Mouse (Mus musculus) forebrain, embryonic 12.5 days (tissue): ENCODE results near the gene Mfrp. TPM values are rescaled to one million over a fixed set of nuclear protein-coding genes. Genes with fewer than 3 reads are reported as not detected.

Source experiments
- ATAC-seq: fragments of 200-750 bp; cut with Nextera tagmentation; 2 replicates; pipeline ENCODE4 v1.8.0; 2017; ENCODE audit warnings: moderate TSS enrichment; ENCODE audit not compliant: low FRiP score
- H3K27ac ChIP-seq: fragments of 300-500 bp; sonication (generic); 2 replicates; pipeline ENCODE4 v1.5.1; 2016; ENCODE audit warnings: mild to moderate bottlenecking
- H3K27me3 ChIP-seq: fragments of 300-500 bp; sonication (generic); 2 replicates; pipeline ENCODE4 v1.6.1; 2016; ENCODE audit warnings: mild to moderate bottlenecking
- H3K36me3 ChIP-seq: fragments of 300-500 bp; sonication (generic); replicated peaks from 2 replicates; pipeline ENCODE4 v1.6.1; 2016; ENCODE audit warnings: mild to moderate bottlenecking
- H3K4me1 ChIP-seq: fragments of 300-500 bp; sonication (generic); 2 replicates; pipeline ENCODE4 v1.6.1; 2016
- H3K4me2 ChIP-seq: fragments of 300-500 bp; sonication (generic); 2 replicates; pipeline ENCODE4 v1.6.1; 2016; ENCODE audit warnings: mild to moderate bottlenecking, moderate library complexity
- H3K4me3 ChIP-seq: fragments of 300-500 bp; sonication (generic); replicated peaks from 2 replicates; pipeline ENCODE4 v1.5.1; 2016; ENCODE audit warnings: mild to moderate bottlenecking
- H3K9ac ChIP-seq: fragments of 300-500 bp; sonication (generic); 2 replicates; pipeline ENCODE4 v1.6.1; 2016; ENCODE audit warnings: mild to moderate bottlenecking
- H3K9me3 ChIP-seq: fragments of 300-500 bp; sonication (generic); 2 replicates; pipeline ENCODE4 v1.6.1; 2016
- WGBS: fragments of 180-500 bp; shearing (Covaris S2); methylation state at CpG from one replicate; pipeline ENCODE4 v1.1.7; 2016; 5-methylcytosine and 5-hydroxymethylcytosine counted together
- polyA plus RNA-seq: library from polyadenylated mRNA; unstranded; fragments of >200 nt; fragmentation: Nextera tagmentation; extraction: Ambion mirVana; gene quantifications from 2 replicates; pipeline ENCODE4 v1.2.1, GENCODE M21; 2016

The Mfrp gene
- polyA plus RNA-seq, 1 experiment from 2014 or later: 0.33 TPM

DNA sequence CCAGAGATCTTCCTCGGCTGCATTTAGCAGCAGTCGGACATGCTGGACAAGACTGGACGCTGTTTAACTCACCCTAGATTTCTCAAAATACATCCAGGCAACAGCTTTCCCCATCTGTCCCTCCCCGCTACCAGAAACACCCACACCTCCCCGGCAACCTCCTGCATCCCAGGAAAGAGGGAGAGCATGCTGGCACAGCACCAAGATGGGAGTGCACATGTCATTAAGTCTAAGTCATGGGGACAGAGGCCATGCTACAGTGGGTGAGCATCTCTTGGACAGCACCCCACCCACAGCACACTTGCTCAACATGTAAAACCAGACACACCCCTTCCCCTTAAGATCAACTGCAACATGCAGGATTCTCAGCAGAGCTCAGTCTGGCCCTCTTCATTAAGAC is 20.6 kb upstream of the Mfrp start:
- ATAC-seq: no peak
- peaks cover 46% of the 10 kb centered on the region for H3K27me3 ChIP-seq
- H3K9ac ChIP-seq: no peak overlapping the region
- H3K4me2 ChIP-seq: no peak overlapping the region
- no peaks in the 10 kb centered on the region for H3K36me3 ChIP-seq
- 87% methylated on average over 5 of the region's 5 CpGs for WGBS
- H3K4me1 ChIP-seq: peaks cover 51% of the 10 kb centered on the region
- no peak overlapping the region for H3K4me3 ChIP-seq
- H3K27ac ChIP-seq: no peak overlapping the region
- H3K9me3 ChIP-seq: no peaks in the 10 kb centered on the region

DNA sequence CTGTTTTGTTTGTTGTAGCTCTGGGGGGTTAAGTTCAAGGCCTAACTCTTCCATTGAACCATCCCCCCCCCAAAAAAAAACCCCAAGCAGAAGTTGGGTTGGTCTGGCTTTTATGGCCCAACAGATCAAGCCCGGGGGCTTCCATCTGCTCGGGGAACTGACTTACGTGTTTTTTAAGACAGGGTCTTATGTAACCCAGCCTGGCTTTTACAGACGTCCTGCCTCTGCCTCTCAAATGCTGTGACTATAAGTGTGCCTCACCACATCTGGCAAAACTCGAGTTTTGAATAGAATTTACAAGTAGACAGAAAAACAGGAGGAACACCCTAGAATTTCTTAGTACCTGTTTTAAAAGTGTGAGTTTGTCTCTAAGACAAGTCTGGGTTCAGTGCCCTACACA is 19.9 kb upstream of the Mfrp start:
- Histone ChIP-seq H3K4me2 (no peak overlapping the region), H3K9ac (no peak overlapping the region), H3K9me3 (no peaks in the 10 kb centered on the region), H3K4me3 (no peak overlapping the region), H3K27me3 (peaks cover 52% of the 10 kb centered on the region), H3K27ac (no peak overlapping the region), H3K4me1 (peaks cover 49% of the 10 kb centered on the region), H3K36me3 (no peaks in the 10 kb centered on the region)
- 62% methylated on average over 5 of the region's 5 CpGs for WGBS
- no peak for ATAC-seq

DNA sequence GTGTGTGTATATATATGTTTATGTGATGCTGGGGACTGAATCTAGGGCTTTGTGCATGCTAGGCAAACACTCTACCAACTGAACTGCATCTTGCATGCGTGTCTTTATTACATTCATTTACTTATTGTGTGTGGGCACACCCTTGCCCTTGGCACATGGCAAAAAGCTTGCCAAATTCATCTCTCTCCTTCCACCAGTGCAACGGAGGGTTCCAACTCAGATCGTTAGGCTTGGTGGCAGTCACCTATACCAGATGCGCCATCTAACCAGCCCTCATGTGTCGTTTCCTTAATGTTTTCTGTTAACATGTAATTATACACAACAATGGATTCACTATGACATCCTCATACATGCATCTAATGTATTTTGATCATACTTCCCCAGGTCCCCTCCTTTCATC is 19.3 kb upstream of the Mfrp start:
- H3K27ac ChIP-seq: no peak overlapping the region
- no peak overlapping the region for H3K9ac ChIP-seq
- H3K4me1 ChIP-seq: peaks cover 50% of the 10 kb centered on the region
- peaks cover 58% of the 10 kb centered on the region for H3K27me3 ChIP-seq
- H3K4me3 ChIP-seq: no peak overlapping the region
- no peaks in the 10 kb centered on the region for H3K36me3 ChIP-seq
- WGBS: 86% methylated on average over 5 of the region's 5 CpGs
- ATAC-seq: no peak
- no peak overlapping the region for H3K4me2 ChIP-seq
- no peaks in the 10 kb centered on the region for H3K9me3 ChIP-seq

DNA sequence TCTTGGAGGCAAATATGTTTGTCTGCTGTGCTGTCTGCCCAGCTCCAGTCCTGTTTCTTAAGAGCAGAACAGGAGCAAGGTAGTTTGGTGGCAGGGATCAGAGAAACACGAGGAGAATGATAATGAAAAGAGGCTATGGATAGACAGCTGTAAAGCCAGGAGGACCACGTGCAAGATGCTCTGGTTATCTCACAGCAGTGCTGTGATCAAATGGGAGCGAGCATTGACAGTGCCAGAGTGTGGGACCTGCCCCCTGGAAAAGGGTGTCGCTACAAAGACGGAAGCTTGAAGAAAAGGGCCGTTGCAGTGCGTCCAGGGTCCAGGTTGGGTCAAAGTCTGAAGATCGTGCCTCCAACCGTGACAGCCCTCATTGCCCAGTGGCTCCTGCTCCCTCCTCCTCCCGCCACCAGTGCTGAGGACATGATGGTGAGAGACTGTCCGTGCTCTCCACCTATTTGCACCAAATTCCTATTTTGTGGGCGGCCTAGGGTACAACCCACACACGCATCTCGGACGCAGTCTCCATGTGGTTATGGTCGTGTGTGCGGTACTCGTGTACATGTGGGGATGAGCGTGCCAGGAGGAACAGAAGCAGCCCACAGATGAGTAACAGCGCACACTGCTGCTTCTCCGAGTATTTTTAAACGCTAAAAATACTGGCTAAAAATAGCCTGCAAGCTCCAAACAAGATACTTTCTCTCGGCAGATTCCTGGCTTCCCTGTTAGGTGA is 18.0 kb upstream of the Mfrp start:
- Histone ChIP-seq H3K9me3 (no peaks in the 10 kb centered on the region), H3K4me2 (peak overlapping the region; percentile 99), H3K27ac (no peak overlapping the region), H3K27me3 (peaks cover 69% of the 10 kb centered on the region), H3K9ac (no peak overlapping the region), H3K36me3 (no peaks in the 10 kb centered on the region), H3K4me1 (peaks cover 56% of the 10 kb centered on the region), H3K4me3 (peak overlapping the region; percentile 57; the same call in 1 of the 2 replicates)
- no peak for ATAC-seq
- 12% methylated on average over 23 of the region's 23 CpGs for WGBS

DNA sequence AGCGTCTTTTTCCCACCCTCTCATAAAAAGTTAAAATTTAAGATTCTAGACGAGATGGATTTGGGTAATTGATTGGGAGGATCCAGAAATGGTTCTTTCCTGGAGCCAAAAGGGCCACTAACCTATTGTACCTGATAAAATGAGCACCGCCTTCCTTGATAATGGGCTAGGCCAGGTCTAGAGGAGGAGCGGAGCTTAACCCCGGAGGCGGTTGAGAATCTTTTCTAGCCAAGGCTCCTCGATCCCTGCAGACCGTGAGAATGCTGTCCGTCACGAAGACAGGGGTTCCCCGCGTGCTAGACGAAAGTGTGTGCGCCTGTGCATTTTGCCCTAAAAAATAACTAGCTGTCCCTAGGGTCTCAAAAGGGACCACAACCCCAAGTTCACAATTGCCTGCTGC is 17.3 kb upstream of the Mfrp start:
- peak overlapping the region; percentile 65 for H3K9ac ChIP-seq
- peak overlapping the region; percentile 57 for H3K4me3 ChIP-seq
- no peaks in the 10 kb centered on the region for H3K36me3 ChIP-seq
- peaks cover 75% of the 10 kb centered on the region for H3K27me3 ChIP-seq
- peaks cover 49% of the 10 kb centered on the region for H3K4me1 ChIP-seq
- H3K9me3 ChIP-seq: no peaks in the 10 kb centered on the region
- H3K4me2 ChIP-seq: peak overlapping the region; percentile 99
- WGBS: 2% methylated on average over 14 of the region's 14 CpGs
- ATAC-seq: 0 out of 2 replicates have a peak, but pooled peaks have one; percentile 24
- H3K27ac ChIP-seq: no peak overlapping the region

DNA sequence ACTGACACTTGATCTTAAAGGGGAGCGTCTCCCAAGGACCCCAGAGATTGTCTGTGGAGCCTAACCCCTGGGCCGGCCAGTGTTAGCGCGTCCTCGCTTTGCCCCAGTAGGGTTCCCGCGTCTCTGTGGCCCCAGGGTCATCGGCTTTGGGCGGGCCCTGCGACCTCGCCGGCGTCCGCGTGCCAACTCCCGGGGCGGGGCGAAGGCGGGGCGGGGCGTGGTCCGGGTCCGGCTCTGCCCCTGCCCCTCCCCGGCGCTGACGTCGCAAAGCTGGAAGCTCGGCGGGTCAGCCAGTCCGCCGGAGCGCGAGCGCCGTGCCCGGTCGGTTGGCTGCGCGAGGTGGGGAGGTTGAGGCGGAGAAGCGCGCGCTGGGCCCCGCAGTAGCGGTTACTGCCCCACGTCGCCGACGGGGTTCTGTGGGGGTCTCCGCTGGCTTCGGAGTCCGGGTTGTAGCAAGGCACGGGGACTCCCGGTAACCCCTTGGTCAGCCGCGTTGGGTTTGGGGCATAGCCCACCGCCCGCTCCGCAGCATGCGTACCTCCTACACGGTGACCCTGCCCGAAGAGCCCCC is 16.8 kb upstream of the Mfrp start:
- no peaks in the 10 kb centered on the region for H3K9me3 ChIP-seq
- peak overlapping the region; percentile 57 for H3K4me3 ChIP-seq
- ATAC-seq: peak; percentile 83
- no peak overlapping the region for H3K27ac ChIP-seq
- peaks cover 78% of the 10 kb centered on the region for H3K27me3 ChIP-seq
- no peaks in the 10 kb centered on the region for H3K36me3 ChIP-seq
- WGBS: 1% methylated on average over 62 of the region's 62 CpGs
- peaks cover 47% of the 10 kb centered on the region for H3K4me1 ChIP-seq
- peak overlapping the region; percentile 99 for H3K4me2 ChIP-seq
- peak overlapping the region; percentile 65 for H3K9ac ChIP-seq

DNA sequence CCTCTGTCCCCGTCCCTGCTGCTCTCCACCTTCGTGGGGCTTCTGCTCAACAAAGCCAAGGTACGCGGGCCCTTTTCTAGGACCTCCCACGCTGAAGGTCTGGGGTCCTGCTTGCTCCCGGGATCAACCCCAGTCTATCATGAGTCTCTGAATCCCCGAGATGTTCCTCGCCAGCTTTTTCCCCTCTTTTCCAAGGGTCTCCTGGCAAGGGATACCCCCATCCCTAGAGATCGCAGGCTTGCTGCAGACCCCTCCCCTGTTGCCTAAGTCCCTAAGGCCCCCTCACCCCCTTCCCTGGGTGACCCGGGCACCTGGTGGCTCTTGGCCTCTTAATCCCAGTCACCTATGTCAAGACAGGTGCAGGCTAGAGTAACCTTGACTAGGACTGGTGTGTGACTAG is 16.3 kb upstream of the Mfrp start:
- Histone ChIP-seq H3K36me3 (no peaks in the 10 kb centered on the region), H3K4me2 (peak overlapping the region; percentile 99), H3K9ac (peak overlapping the region; percentile 65), H3K27ac (no peak overlapping the region), H3K27me3 (peaks cover 79% of the 10 kb centered on the region), H3K4me3 (peak overlapping the region; percentile 57), H3K9me3 (no peaks in the 10 kb centered on the region), H3K4me1 (peaks cover 47% of the 10 kb centered on the region)
- under 1% methylated on average over 10 of the region's 10 CpGs for WGBS
- no peak for ATAC-seq

DNA sequence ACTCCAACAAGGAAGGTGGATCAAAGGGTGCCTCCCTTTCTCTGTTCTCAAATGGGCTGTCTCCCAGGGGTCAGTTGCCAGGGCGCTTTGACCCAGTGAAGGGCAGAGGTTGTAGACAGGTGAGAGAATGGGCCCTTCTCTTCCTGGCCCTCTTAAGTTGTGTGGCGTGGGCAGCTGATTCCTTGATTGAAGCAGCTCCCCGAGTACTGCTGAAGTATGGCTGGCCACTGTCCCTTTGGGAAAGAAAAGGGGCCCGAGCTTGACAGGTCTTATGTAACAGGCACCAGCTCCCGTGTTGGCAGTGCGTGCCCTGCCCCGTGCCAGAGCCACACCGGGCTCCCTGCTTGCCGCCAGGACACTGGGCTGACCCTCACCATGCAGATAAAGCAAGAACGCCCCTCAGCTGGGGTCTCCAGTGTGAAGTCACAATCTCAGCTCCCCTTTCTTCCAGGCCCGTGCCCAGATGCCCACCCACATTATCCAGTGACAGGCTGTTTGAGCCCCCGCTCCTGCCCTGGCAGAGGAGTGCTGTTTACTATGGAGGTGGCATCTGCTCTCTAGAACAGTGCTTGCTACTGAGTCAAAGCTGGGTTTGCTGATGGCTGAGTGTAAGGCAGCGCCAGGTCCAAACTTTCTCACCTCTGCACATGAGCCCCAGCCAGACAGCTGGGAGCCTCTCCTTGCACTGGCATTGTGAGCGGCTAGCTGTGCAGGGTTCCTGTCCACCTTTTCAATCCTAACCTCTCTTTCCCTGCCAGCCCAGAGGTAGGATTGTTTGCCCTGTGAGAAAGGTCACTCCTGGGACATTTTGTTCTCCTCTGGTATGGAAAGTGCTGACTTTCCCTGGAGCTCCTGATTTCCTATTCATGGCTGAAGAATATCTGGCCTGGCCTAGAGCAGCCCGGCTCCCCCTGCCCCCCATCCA is 15.5 kb upstream of the Mfrp start:
- Histone ChIP-seq H3K27me3 (peaks cover 79% of the 10 kb centered on the region), H3K4me3 (peak overlapping the region; percentile 57; the same call in 1 of the 2 replicates), H3K4me1 (peaks cover 44% of the 10 kb centered on the region), H3K9ac (no peak overlapping the region), H3K36me3 (no peaks in the 10 kb centered on the region), H3K9me3 (no peaks in the 10 kb centered on the region), H3K27ac (no peak overlapping the region), H3K4me2 (peak overlapping the region; percentile 99; the same call in 1 of the 2 replicates)
- WGBS: 69% methylated on average over 15 of the region's 15 CpGs
- no peak for ATAC-seq

DNA sequence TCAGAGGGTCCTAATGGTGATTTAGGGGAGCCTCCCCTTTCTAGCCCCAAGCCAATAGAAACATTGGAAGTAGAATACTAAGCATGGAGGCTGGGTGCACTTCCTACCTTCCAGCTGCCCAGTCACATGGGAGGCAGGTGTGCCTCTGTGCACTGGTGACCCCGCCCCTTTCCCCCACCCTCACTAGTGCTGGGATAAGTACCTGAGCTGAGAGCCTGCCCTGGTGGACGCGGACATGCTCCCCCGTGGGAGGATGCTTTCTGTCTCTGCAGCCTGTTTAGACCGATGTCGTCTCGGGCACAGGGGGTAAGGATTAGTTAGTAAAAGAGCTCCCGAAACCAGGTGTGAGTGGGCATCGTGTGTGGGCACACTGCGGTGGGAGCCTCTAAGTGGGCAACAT is 14.6 kb upstream of the Mfrp start:
- H3K9me3 ChIP-seq: no peaks in the 10 kb centered on the region
- peaks cover 77% of the 10 kb centered on the region for H3K27me3 ChIP-seq
- ATAC-seq: no peak
- 32% methylated on average over 10 of the region's 10 CpGs for WGBS
- peaks cover 38% of the 10 kb centered on the region for H3K4me1 ChIP-seq
- H3K36me3 ChIP-seq: peaks cover 4% of the 10 kb centered on the region
- no peak overlapping the region for H3K4me2 ChIP-seq
- H3K9ac ChIP-seq: no peak overlapping the region
- H3K4me3 ChIP-seq: no peak overlapping the region
- H3K27ac ChIP-seq: no peak overlapping the region

DNA sequence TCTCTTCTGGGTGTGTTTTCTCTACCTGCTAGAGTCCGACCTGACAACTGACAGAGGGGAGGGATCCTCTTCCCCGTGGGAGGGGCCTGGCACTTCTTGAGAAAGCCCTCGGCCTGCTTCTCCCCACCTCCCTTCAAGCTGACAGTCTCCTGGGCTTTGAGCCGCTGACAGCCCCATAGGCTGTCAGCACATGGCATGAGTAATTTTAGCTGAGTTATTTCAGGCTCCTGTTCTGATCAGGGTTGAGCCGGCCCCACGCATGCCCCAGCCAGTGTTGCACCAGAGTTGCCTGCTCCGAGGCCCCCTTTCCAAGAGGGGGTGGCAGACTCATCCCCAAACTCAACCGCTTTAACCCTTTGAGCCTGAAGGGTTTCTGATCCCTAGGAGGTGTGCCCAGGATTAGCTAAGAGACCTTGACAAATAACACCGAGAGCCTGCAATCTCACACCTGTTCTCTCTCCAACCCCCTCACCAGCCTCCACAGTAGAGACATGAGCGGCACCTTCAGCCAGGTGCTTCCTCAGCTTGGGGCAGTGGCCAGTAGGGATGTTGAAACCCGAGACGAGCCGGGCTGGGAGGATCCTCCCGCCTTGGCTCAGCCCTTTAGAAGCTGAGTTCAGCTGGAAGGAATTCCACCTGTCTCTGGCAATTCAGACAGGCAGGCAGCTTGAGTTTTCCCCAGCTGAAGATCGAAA is 13.6 kb upstream of the Mfrp start:
- ATAC-seq: no peak
- Histone ChIP-seq H3K27me3 (peaks cover 68% of the 10 kb centered on the region), H3K4me1 (peaks cover 38% of the 10 kb centered on the region), H3K9me3 (no peaks in the 10 kb centered on the region), H3K36me3 (peaks cover 7% of the 10 kb centered on the region), H3K27ac (no peak overlapping the region), H3K4me2 (no peak overlapping the region), H3K4me3 (no peak overlapping the region), H3K9ac (no peak overlapping the region)
- WGBS: 13% methylated on average over 15 of the region's 15 CpGs

DNA sequence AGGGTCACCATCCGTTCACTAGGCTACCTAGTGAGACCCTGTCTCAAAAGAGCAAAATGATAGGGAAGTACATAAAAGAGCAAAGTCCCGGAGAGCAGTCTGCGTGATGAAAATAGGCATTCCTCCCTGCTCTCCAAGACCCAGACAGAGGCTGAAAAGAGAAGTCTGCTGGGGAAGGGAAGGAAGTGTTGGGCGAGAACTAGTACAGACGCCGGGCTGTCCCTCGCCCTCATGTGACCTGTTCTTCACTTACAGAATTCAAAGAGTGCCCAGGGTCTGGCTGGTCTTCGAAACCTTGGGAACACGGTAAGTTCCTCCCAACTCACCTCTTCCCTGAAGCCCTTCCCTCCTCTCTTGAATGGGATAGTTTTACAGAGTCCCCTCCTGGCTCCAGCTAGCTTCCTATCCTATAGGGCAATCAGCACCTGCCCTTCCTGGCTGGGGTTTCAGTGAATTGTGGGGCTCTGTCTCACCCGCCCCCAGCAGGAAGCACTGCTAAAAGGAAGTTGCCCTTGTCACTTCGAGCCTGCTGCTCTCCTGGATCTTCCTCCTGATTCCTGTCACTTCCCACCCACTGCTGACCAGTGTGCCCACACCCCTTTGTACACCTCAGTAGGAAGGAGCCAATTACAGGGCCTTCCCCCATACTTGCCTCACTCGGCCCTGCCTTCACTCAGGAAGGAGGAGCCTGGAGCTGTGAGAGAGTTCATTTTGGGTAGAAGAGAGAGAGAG is 12.5 kb upstream of the Mfrp start:
- H3K4me2 ChIP-seq: no peak overlapping the region
- H3K27me3 ChIP-seq: peaks cover 56% of the 10 kb centered on the region
- peaks cover 10% of the 10 kb centered on the region for H3K36me3 ChIP-seq
- 67% methylated on average over 12 of the region's 12 CpGs for WGBS
- no peak overlapping the region for H3K4me3 ChIP-seq
- no peaks in the 10 kb centered on the region for H3K9me3 ChIP-seq
- peaks cover 32% of the 10 kb centered on the region for H3K4me1 ChIP-seq
- H3K27ac ChIP-seq: no peak overlapping the region
- no peak for ATAC-seq
- no peak overlapping the region for H3K9ac ChIP-seq
